Mouse (Mus musculus) cerebellum, postnatal 4 days (tissue): ENCODE measurements around the gene Acsm5.
"Not testable (repeated sequence)": the region's sequence is repeated elsewhere in the genome, so short reads cannot be mapped to it uniquely, and the experiment has no call there.

Source experiments
- DNase-seq, 2 experiments: peaks; one replicate each; pipeline ENCODE4 v3.0.0; 2022; ENCODE audit warnings: low spot score in 2 of 2, mixed read lengths in 1 of 2

Gene Acsm5

GRCm38 (mm10) chr7:119545572-119545971, 26.3 kb downstream of the Acsm5 start:
- no peak for DNase-seq

- DNase-seq: no peak
Measured at GRCm38 (mm10) chr7:119550471-119551222, 31.4 kb downstream of the Acsm5 start.

- no peak for DNase-seq
Measured at GRCm38 (mm10) chr7:119554040-119554439, 34.8 kb downstream of the Acsm5 start, which contains the start of gene Acsm2. Gene Acsm2 (plus strand): TSS chr7:119554340.

- DNase-seq: no peak
Measured at GRCm38 (mm10) chr7:119559789-119560451, 40.7 kb downstream of the Acsm5 start.

- no peak for DNase-seq
Measured at GRCm38 (mm10) chr7:119560452-119560835, 41.2 kb downstream of the Acsm5 start.

GRCm38 (mm10) chr7:119561441-119561840, 42.2 kb downstream of the Acsm5 start:
- no peak for DNase-seq

- DNase-seq: not testable (repeated sequence)
Measured at GRCm38 (mm10) chr7:119562476-119562875, 43.2 kb downstream of the Acsm5 start.

GRCm38 (mm10) chr7:119594530-119595107, 75.4 kb downstream of the Acsm5 start:
- no peak for DNase-seq
